Mouse (Mus musculus): ENCODE measurements around the gene Kcna7. TPM values are rescaled to one million over a fixed set of nuclear protein-coding genes. Genes with fewer than 3 reads are reported as not detected.
A peak's percentile ranks its signal among the peaks of the same experiment; 100 is the strongest.

Kcna7 gene
- polyA plus RNA-seq, 1 experiment from 2014 or later: not detected

GRCm38 (mm10) chr7:45396787-45397186 lies 8.7 kb upstream of the Kcna7 start:
- Histone ChIP-seq H3K36me3 (peaks cover 16% of the 10 kb centered on the region), H3K27me3 (0 out of 2 replicates have a peak, but pooled peaks cover 5% of the 10 kb centered on the region), H3K27ac (no peak overlapping the region), H3K9me3 (no peaks in the 10 kb centered on the region), H3K9ac (no peak overlapping the region), H3K4me2 (no peak overlapping the region), H3K4me1 (peaks cover 20% of the 10 kb centered on the region), H3K4me3 (no peak overlapping the region)
- WGBS: 74% methylated on average over 2 of the region's 2 CpGs
- no peak for ATAC-seq (ENCODE audit: borderline replicate concordance, extremely low read depth, low FRiP score, low TSS enrichment)

DNA sequence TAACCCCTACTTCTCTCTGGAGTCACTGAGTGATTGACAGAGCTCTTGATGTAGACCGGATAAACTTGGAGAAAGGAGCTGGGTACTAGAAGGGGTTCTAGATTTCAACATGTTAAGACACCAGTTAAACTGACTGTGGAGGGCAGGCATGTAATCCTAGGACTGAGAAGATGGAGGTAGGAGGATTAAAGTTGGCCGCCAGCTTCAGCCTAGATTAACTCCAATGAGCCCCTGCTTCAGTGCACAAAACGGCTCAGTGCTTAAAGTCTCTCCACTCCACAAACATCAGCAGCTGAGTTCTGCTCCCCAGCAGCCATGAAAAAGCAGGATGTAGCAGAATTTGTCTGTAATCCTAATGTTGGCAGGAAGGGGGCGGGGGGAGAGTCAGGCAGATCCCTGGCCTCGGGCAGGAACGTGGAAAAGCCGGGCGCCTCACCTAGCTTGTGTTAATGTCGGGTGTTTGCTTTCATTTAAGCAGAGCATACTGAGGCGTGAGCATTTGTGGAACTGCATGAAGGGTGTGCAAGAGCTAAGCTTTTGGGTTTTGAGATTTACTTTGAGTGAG lies 3.9 kb upstream of the Kcna7 start:
- H3K36me3 ChIP-seq: no peaks in the 10 kb centered on the region
- no peaks in the 10 kb centered on the region for H3K9me3 ChIP-seq
- no peak overlapping the region for H3K4me2 ChIP-seq
- ATAC-seq (ENCODE audit: borderline replicate concordance, extremely low read depth, low FRiP score, low TSS enrichment): no peak
- no peak overlapping the region for H3K9ac ChIP-seq
- H3K4me1 ChIP-seq: peaks cover 13% of the 10 kb centered on the region
- WGBS: 63% methylated on average over 10 of the region's 10 CpGs
- no peak overlapping the region for H3K27ac ChIP-seq
- no peak overlapping the region for H3K4me3 ChIP-seq
- H3K27me3 ChIP-seq: peaks cover 26% of the 10 kb centered on the region

- Histone ChIP-seq H3K36me3 (no peaks in the 10 kb centered on the region), H3K4me1 (peaks cover 16% of the 10 kb centered on the region), H3K9ac (no peak overlapping the region), H3K27me3 (peaks cover 47% of the 10 kb centered on the region), H3K4me2 (no peak overlapping the region), H3K4me3 (no peak overlapping the region), H3K27ac (no peak overlapping the region), H3K9me3 (no peaks in the 10 kb centered on the region)
- 42% methylated on average over 6 of the region's 6 CpGs for WGBS
- ATAC-seq (ENCODE audit: borderline replicate concordance, extremely low read depth, low FRiP score, low TSS enrichment): no peak
Observed at GRCm38 (mm10) chr7:45403532-45404261, 1.8 kb upstream of the Kcna7 start.

DNA sequence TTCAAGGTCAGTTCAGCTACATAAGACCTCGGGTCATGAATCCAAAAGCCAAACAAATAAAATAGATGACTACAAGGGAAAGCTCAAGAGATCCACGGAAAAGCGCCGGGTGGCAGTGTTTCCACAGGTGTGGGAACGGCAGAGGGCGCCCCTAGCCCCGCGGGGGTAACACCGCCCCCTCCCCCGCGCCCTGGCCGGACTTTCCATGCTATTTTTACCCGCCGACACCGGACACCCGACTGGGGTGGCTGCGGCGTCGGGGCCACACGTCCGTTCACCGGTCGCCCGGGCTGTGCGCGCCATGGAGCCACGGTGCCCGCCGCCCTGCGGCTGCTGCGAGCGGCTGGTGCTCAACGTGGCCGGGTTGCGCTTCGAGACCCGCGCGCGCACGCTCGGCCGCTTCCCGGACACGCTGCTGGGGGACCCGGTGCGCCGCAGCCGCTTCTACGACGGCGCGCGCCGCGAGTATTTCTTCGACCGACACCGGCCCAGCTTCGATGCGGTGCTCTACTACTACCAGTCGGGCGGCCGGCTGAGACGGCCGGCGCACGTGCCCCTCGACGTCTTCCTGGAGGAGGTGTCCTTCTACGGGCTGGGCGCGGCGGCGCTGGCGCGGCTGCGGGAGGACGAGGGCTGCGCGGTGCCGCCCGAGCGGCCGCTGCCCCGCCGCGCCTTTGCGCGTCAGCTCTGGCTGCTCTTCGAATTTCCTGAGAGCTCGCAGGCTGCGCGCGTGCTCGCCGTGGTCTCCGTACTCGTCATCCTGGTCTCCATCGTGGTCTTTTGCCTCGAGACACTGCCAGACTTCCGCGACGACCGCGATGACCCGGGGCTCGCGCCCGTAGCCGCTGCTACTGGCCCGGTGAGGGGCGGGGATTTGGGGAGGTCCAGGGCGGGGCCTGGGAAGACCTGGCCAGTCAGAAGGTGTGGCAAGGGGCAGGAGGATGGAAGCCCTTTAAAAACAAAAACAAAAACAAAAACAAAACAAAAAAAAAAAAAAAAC lies 1.0 kb downstream of the Kcna7 start:
- H3K27me3 ChIP-seq: peaks cover 73% of the 10 kb centered on the region
- 1% methylated on average over 112 of the region's 114 CpGs for WGBS
- peaks cover 16% of the 10 kb centered on the region for H3K4me1 ChIP-seq
- H3K9ac ChIP-seq: peak overlapping the region; percentile 31
- no peak for ATAC-seq (ENCODE audit: borderline replicate concordance, extremely low read depth, low FRiP score, low TSS enrichment)
- H3K36me3 ChIP-seq: no peaks in the 10 kb centered on the region
- H3K9me3 ChIP-seq: no peaks in the 10 kb centered on the region
- peak overlapping the region; percentile 43 for H3K4me3 ChIP-seq
- H3K4me2 ChIP-seq: peak overlapping the region; percentile 82
- H3K27ac ChIP-seq: no peak overlapping the region

DNA sequence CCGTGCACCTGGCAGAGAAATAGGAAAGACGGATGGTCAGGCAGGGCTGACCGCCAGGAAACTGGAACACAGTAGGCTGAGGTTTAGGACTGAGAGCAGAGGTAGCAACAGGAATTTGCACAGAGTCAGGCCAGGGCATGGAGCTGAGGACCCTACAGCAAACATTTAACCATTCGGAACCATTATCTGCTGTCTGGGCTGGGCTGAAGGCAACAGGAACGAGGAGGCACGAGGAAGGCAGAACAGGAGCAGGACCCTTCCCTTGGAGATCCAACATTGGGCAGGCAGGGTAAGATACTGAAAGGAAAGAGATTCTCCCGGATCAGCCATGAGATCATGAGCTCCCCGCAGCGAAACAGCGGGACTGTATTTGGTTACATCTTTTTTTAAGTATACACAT lies 2.4 kb downstream of the Kcna7 start:
- Histone ChIP-seq H3K27me3 (peaks cover 77% of the 10 kb centered on the region), H3K4me3 (no peak overlapping the region), H3K4me2 (no peak overlapping the region), H3K27ac (no peak overlapping the region), H3K9ac (no peak overlapping the region), H3K9me3 (no peaks in the 10 kb centered on the region), H3K4me1 (peaks cover 16% of the 10 kb centered on the region), H3K36me3 (no peaks in the 10 kb centered on the region)
- 73% methylated on average over 10 of the region's 10 CpGs for WGBS
- ATAC-seq (ENCODE audit: borderline replicate concordance, extremely low read depth, low FRiP score, low TSS enrichment): no peak

DNA sequence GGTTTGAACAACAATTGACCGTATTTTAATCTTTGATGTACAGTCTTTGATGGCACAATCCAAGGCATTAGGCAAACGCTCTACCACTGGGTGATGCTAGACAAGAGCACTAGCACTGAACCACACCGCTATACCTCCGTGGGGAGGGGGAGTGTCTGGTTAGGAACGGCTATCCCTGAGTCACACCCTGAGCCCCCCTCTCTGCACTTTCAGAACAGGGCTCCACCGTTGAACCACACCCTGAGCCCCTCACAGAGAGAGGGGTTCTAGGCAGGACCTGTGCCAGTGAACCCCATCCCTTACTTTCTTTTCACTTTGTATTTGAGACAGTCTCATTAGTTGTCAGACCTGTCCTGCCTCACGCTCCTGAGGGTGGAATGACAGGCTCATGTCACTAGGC lies 2.9 kb downstream of the Kcna7 start:
- Histone ChIP-seq H3K4me3 (no peak overlapping the region), H3K36me3 (no peaks in the 10 kb centered on the region), H3K4me2 (no peak overlapping the region), H3K9me3 (no peaks in the 10 kb centered on the region), H3K9ac (no peak overlapping the region), H3K27ac (no peak overlapping the region), H3K27me3 (peaks cover 82% of the 10 kb centered on the region), H3K4me1 (peaks cover 20% of the 10 kb centered on the region)
- ATAC-seq (ENCODE audit: borderline replicate concordance, extremely low read depth, low FRiP score, low TSS enrichment): no peak
- 66% methylated on average over 7 of the region's 7 CpGs for WGBS

- WGBS: 83% methylated on average over 17 of the region's 17 CpGs
- peaks cover 26% of the 10 kb centered on the region for H3K4me1 ChIP-seq
- no peak for ATAC-seq (ENCODE audit: borderline replicate concordance, extremely low read depth, low FRiP score, low TSS enrichment)
- no peak overlapping the region for H3K9ac ChIP-seq
- H3K27ac ChIP-seq: no peak overlapping the region
- H3K36me3 ChIP-seq: no peaks in the 10 kb centered on the region
- H3K4me3 ChIP-seq: no peak overlapping the region
- no peak overlapping the region for H3K4me2 ChIP-seq
- H3K9me3 ChIP-seq: no peaks in the 10 kb centered on the region
- H3K27me3 ChIP-seq: peaks cover 88% of the 10 kb centered on the region
Observed at GRCm38 (mm10) chr7:45408949-45409348, 3.5 kb downstream of the Kcna7 start.

- H3K4me2 ChIP-seq: no peak overlapping the region
- no peak for ATAC-seq (ENCODE audit: borderline replicate concordance, extremely low read depth, low FRiP score, low TSS enrichment)
- peaks cover 95% of the 10 kb centered on the region for H3K27me3 ChIP-seq
- WGBS: 80% methylated on average over 8 of the region's 8 CpGs
- H3K27ac ChIP-seq: no peak overlapping the region
- H3K4me3 ChIP-seq: no peak overlapping the region
- H3K9ac ChIP-seq: no peak overlapping the region
- H3K9me3 ChIP-seq: no peaks in the 10 kb centered on the region
- H3K36me3 ChIP-seq: no peaks in the 10 kb centered on the region
- peaks cover 31% of the 10 kb centered on the region for H3K4me1 ChIP-seq
Observed at GRCm38 (mm10) chr7:45409497-45410163, 4.2 kb downstream of the Kcna7 start.

DNA sequence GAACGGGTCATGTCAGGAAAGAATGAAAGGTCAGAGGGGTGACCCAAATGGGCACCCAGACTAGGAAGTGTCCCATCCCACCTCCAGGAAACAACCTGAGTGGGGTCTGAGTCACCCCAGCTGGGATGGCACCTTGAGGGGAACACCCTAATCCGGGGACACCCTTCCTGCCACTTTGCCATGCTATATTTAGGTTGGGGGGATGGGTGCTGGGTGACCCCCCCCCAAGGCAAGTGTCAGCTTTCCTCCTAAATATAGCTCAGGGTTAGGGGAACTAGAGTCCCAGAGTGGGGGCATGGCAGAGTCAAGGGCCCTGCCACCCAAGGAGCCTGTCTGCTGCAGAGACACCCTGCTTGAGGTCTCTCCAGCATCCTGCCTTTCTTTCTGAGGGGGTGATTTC lies 7.0 kb downstream of the Kcna7 start:
- Histone ChIP-seq H3K4me3 (no peak overlapping the region), H3K27ac (no peak overlapping the region), H3K9ac (no peak overlapping the region), H3K4me1 (peaks cover 25% of the 10 kb centered on the region), H3K36me3 (no peaks in the 10 kb centered on the region), H3K9me3 (no peaks in the 10 kb centered on the region), H3K27me3 (peaks cover 96% of the 10 kb centered on the region), H3K4me2 (no peak overlapping the region)
- ATAC-seq (ENCODE audit: borderline replicate concordance, extremely low read depth, low FRiP score, low TSS enrichment): no peak
- 63% methylated on average over 2 of the region's 2 CpGs for WGBS

DNA sequence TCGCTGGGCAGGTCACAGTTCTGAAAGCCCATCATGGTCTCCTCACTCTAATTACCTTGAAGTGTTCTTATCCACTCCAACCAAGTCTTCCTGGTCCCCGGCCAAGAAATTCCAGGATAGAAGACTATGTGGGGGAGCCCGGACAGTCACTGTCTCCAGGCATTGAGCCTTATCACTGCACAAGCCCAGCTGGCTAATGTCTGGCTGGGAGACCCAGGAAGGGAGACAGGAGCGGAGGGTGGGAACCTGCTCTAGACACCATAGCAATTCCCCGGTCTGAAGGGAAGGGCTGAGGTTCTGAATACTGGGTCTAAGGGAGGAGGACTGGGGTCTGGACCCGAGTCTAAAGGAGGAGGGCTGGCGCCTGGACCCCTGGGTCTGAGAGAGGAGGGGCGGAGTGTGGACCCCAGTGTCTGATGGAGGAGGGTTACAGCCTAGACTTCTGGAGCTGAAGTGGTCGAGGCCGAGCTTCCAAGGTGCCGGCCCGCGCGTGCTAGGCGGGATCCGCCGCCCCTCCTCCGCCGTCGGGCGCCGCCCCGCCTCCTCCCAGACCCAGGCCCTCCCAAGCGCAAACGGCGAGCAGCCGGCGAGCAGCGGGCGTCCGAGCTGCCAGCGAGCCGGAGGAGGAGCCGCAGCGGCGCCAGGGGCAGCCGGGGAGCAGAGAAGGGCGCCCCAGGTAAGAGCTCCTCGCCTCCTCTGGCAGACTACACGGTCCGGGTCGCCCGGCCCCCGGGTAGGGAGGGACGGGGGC lies 7.8 kb downstream of the Kcna7 start, which contains the start of gene Ntf5:
Ntf5 (plus strand) TSS at position 583 of the 751 bp plus-strand sequence.
- H3K4me2 ChIP-seq: peak within 1 kb of the TSS; percentile 95
- H3K9me3 ChIP-seq: no peaks in the 10 kb centered on the region
- peaks cover 96% of the 10 kb centered on the region for H3K27me3 ChIP-seq
- peak within 1 kb of the TSS; percentile 55 for H3K4me3 ChIP-seq
- H3K36me3 ChIP-seq: no peaks in the 10 kb centered on the region
- WGBS: under 1% methylated on average over 44 of the region's 45 CpGs
- H3K4me1 ChIP-seq: peaks cover 34% of the 10 kb centered on the region
- ATAC-seq (ENCODE audit: borderline replicate concordance, extremely low read depth, low FRiP score, low TSS enrichment): peak; percentile 52
- H3K27ac ChIP-seq: peak within 1 kb of the TSS; percentile 84
- H3K9ac ChIP-seq: peak within 1 kb of the TSS; percentile 48
